Mouse (Mus musculus) embryonic facial prominence, embryonic 13.5 days (tissue): ENCODE data around the gene Bloc1s4. TPM values are rescaled to one million over a fixed set of nuclear protein-coding genes. Genes with fewer than 3 reads are reported as not detected.

Source experiments
- polyA plus RNA-seq: library from polyadenylated mRNA; unstranded; fragments of >200 nt; fragmentation: Nextera tagmentation; extraction: Ambion mirVana; gene quantifications from 2 replicates; pipeline ENCODE4 v1.2.1, GENCODE M21; 2015

Bloc1s4 gene
- polyA plus RNA-seq, 1 experiment from 2014 or later = 28.3 TPM

Other genes starting within 250 kb of the Bloc1s4 start
- gene Tbc1d14, start 155.4 kb downstream of the Bloc1s4 start, polyA plus RNA-seq = 43.2 and 45.4 TPM in 2 replicates
- 20.0 and 20.2 TPM in 2 replicates for gene D5Ertd579e, start 52.6 kb downstream of the Bloc1s4 start, polyA plus RNA-seq
- 587 and 590 TPM in 2 replicates for gene Mrfap1, start 48.1 kb upstream of the Bloc1s4 start, polyA plus RNA-seq
- 11.3 and 12.3 TPM in 2 replicates for gene Man2b2, start 82.0 kb upstream of the Bloc1s4 start, polyA plus RNA-seq
- gene Ppp2r2c, start 119.9 kb upstream of the Bloc1s4 start, polyA plus RNA-seq = 0.35 and 0.40 TPM in 2 replicates
- gene Wfs1, start 240.6 kb upstream of the Bloc1s4 start, polyA plus RNA-seq = 7.9 and 9.2 TPM in 2 replicates